Mouse (Mus musculus) heart, adult 2 months (tissue): Measurements from ENCODE around the gene Gm44511.

Experiments
- CTCF ChIP-seq: fragments of 200-600 bp; IDR thresholded peaks from 2 replicates; pipeline ENCODE4 v1.8.1; 2022; ENCODE audit warnings: antibody characterized with exemption, mild to moderate bottlenecking, moderate library complexity
- EP300 ChIP-seq: fragments of 200-500 bp; IDR thresholded peaks from 2 replicates; pipeline ENCODE4 v1.6.1; 2011; ENCODE audit warnings: low read depth, low read length, control low read depth; ENCODE audit not compliant: insufficient read depth

- TF ChIP-seq EP300: no peak
- no peak for TF ChIP-seq CTCF
Observed at GRCm38 (mm10) chr6:128836955-128837334, 10.8 kb upstream of the Gm44511 start.
